Mouse (Mus musculus): ENCODE data around the gene Ksr1.
A peak's percentile ranks its signal among the peaks of the same experiment; 100 is the strongest.

DNA sequence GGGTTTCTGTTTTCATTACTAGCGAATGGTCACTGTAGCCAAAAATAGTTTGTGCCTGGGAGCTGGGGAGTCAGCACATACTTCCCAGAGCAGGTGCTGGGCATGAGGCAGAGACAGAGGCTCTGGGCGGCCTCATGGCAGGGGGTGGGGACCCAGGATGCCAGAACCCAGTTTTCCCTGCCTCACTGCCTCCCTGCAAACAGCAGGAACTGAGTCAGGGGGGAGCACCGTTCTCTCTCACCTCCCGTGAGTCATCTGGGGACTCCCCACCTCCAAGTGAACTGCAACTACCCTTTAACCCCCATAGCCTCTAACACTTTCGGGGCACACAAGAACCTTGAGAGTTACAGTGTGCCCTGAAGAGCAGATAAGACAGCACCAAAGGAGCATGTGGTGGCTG is 86.4 kb downstream of the Ksr1 start:
- TF ChIP-seq RAD21 (IDR thresholded peaks at IDR 0.05; ENCODE audit: low read depth, low read length) (no peak), NELFE (IDR thresholded peaks at IDR 0.05; ENCODE audit: low read depth, low read length) (no peak), POLR2A (IDR thresholded peaks at IDR 0.05; ENCODE audit: low read depth, low read length) (no peak), CTCF (conservative IDR thresholded peaks at IDR 0.05 in 1 of 2, IDR thresholded peaks at IDR 0.05 in 1 of 2; ENCODE audit: low read depth in 2 of 2, low read length in 2 of 2) (no peak), CHD2 (IDR thresholded peaks at IDR 0.05; ENCODE audit: low read length) (0 out of 2 replicates have a peak, but pooled peaks have one; percentile 55), HCFC1 (IDR thresholded peaks at IDR 0.05; ENCODE audit: low read depth, low read length) (no peak), RCOR1 (conservative IDR thresholded peaks at IDR 0.05; ENCODE audit: low read depth, low read length) (no peak; the same call in 1 of the 2 replicates)
